Mouse (Mus musculus) layer of hippocampus, adult 11-12 months (tissue): ENCODE measurements around the gene Chrnd.

Experiments used
- DNase-seq: peaks from one replicate; pipeline ENCODE4 v3.0.0; 2022; ENCODE audit warnings: low spot score

Gene Chrnd

GRCm38 (mm10) chr1:87184751-87185139 is 5.7 kb upstream of the Chrnd start:
- peak; percentile 84 for DNase-seq

GRCm38 (mm10) chr1:87185526-87185925 is 4.9 kb upstream of the Chrnd start:
- DNase-seq: no peak

- DNase-seq: no peak
Measured at GRCm38 (mm10) chr1:87186261-87187036, 4.0 kb upstream of the Chrnd start.

- DNase-seq: peak; percentile 74
Measured at GRCm38 (mm10) chr1:87187037-87187355, 3.4 kb upstream of the Chrnd start.

- no peak for DNase-seq
Measured at GRCm38 (mm10) chr1:87197296-87197695, 6.9 kb downstream of the Chrnd start.

- DNase-seq: no peak
Measured at GRCm38 (mm10) chr1:87198119-87199065, 8.0 kb downstream of the Chrnd start.

GRCm38 (mm10) chr1:87200811-87201210 is 10.4 kb downstream of the Chrnd start:
- no peak for DNase-seq

GRCm38 (mm10) chr1:87201848-87202247 is 11.4 kb downstream of the Chrnd start:
- DNase-seq: no peak

GRCm38 (mm10) chr1:87203779-87204178 is 13.4 kb downstream of the Chrnd start:
- DNase-seq: no peak

GRCm38 (mm10) chr1:87204465-87204864 is 14.1 kb downstream of the Chrnd start, which contains the start of gene Chrng:
TSS of gene Chrng (plus strand) at chr1:87204657.
- no peak for DNase-seq

GRCm38 (mm10) chr1:87205038-87205437 is 14.6 kb downstream of the Chrnd start:
- DNase-seq: no peak

GRCm38 (mm10) chr1:87205502-87205901 is 15.1 kb downstream of the Chrnd start:
- no peak for DNase-seq

GRCm38 (mm10) chr1:87206339-87206738 is 15.9 kb downstream of the Chrnd start:
- no peak for DNase-seq

GRCm38 (mm10) chr1:87211431-87211830 is 21.0 kb downstream of the Chrnd start:
- no peak for DNase-seq

- peak; percentile 94 for DNase-seq
Measured at GRCm38 (mm10) chr1:87213735-87214704, 23.6 kb downstream of the Chrnd start, which contains the start of gene Eif4e2. TSS of gene Eif4e2 (plus strand) at chr1:87213914.

GRCm38 (mm10) chr1:87214748-87215147 is 24.3 kb downstream of the Chrnd start:
- no peak for DNase-seq

- no peak for DNase-seq
Measured at GRCm38 (mm10) chr1:87217938-87218337, 27.5 kb downstream of the Chrnd start.

GRCm38 (mm10) chr1:87225739-87226138 is 35.3 kb downstream of the Chrnd start:
- no peak for DNase-seq

GRCm38 (mm10) chr1:87226409-87227159 is 36.2 kb downstream of the Chrnd start:
- no peak for DNase-seq

GRCm38 (mm10) chr1:87227160-87227550 is 36.7 kb downstream of the Chrnd start:
- no peak for DNase-seq

- no peak for DNase-seq
Measured at GRCm38 (mm10) chr1:87230606-87231005, 40.2 kb downstream of the Chrnd start.
